Mouse (Mus musculus) limb, embryonic 12.5 days (tissue): Measurements from ENCODE around the gene Slc35b2. TPM values are rescaled to one million over a fixed set of nuclear protein-coding genes. Genes with fewer than 3 reads are reported as not detected.

ENCODE experiments used
- ATAC-seq: fragments of 200-750 bp; cut with Nextera tagmentation; 2 replicates; pipeline ENCODE4 v1.8.0; 2017; ENCODE audit warnings: low read depth, moderate TSS enrichment; ENCODE audit not compliant: insufficient number of reproducible peaks, insufficient read depth, low FRiP score, low TSS enrichment
- H3K27ac ChIP-seq: fragments of 300-500 bp; sonication (generic); 2 replicates; pipeline ENCODE4 v1.5.1; 2016; ENCODE audit warnings: mild to moderate bottlenecking, moderate library complexity
- H3K27me3 ChIP-seq: fragments of 300-500 bp; sonication (generic); 2 replicates; pipeline ENCODE4 v1.6.1; 2016; ENCODE audit warnings: mild to moderate bottlenecking, moderate library complexity
- H3K36me3 ChIP-seq: fragments of 300-500 bp; sonication (generic); 2 replicates; pipeline ENCODE4 v1.6.1; 2016; ENCODE audit warnings: mild to moderate bottlenecking, moderate library complexity
- H3K4me1 ChIP-seq: fragments of 300-500 bp; sonication (generic); replicated peaks from 2 replicates; pipeline ENCODE4 v1.6.1; 2016
- H3K4me2 ChIP-seq: fragments of 300-500 bp; sonication (generic); 2 replicates; pipeline ENCODE4 v1.6.1; 2016; ENCODE audit warnings: mild to moderate bottlenecking, moderate library complexity
- H3K4me3 ChIP-seq: fragments of 300-500 bp; sonication (generic); replicated peaks from 2 replicates; pipeline ENCODE4 v1.5.1; 2016; ENCODE audit warnings: mild to moderate bottlenecking
- H3K9ac ChIP-seq: fragments of 300-500 bp; sonication (generic); replicated peaks from 2 replicates; pipeline ENCODE4 v1.6.1; 2016; ENCODE audit warnings: mild to moderate bottlenecking, moderate library complexity
- H3K9me3 ChIP-seq: fragments of 300-500 bp; sonication (generic); 2 replicates; pipeline ENCODE4 v1.6.1; 2016; ENCODE audit warnings: mild to moderate bottlenecking, moderate library complexity
- WGBS: fragments of 180-500 bp; shearing (Covaris S2); methylation state at CpG from one replicate; pipeline ENCODE4 v1.1.7; 2016; 5-methylcytosine and 5-hydroxymethylcytosine counted together
- polyA plus RNA-seq: library from polyadenylated mRNA; unstranded; fragments of >200 nt; fragmentation: Nextera tagmentation; extraction: Ambion mirVana; gene quantifications from 2 replicates; pipeline ENCODE4 v1.2.1, GENCODE M21; 2016

Gene Slc35b2
- polyA plus RNA-seq = 96.9 and 106 TPM in 2 replicates

DNA sequence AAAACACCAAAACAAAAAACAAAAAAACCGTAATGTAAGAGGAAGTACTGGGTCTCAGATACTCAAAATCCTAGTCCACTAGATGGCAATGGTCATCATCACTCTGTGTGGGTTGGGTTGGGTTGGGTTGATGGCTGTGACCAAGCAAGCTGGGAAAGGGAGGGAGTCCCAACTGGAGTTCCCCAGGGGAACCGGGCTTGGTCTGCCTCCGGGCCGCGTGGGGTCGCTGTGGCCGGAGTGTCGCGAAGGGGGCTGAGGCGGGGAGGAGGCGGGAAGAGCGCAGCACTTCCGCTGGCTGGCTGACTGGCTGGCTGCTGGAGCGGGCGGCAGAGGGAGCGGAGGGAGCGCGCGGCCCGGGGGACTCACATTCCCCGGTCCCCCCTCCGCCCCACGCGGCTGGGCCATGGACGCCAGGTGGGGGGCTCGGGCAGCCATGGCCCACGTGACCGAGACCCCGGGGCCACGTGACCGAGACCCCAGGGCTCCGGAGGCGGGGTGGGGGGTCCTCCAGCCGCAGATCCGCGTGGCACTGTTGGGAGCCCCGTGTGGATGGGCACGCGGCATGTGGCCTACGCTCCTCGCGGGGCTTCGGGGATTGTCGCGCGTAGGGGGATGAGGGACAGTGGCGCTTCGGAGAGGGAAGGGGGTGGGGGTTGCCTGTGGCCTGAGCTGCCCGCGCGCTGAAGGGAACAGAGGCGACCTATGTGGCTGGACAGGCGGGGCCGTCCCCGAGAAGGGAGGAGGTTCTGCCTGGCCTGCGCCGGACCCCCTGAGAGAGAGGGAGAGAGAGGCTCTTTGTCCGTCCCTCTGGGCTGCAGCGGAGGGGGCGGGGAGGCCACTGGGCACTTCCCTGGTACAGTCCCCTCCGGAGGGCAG, at the start of gene Slc35b2:
Slc35b2 (plus strand) TSS at position 220 of the 876 bp plus-strand sequence.
- WGBS = 1% methylated on average over 61 of the region's 61 CpGs
- H3K4me2 ChIP-seq = peak within 1 kb of the TSS; percentile 97
- peak within 1 kb of the TSS; percentile 84 for H3K4me3 ChIP-seq
- peak; percentile 84 for ATAC-seq
- peak within 1 kb of the TSS; percentile 87 for H3K9ac ChIP-seq
- H3K36me3 ChIP-seq = peaks cover 47% of the 10 kb centered on the region
- H3K27ac ChIP-seq = peak within 1 kb of the TSS; percentile 88
- no peaks in the 10 kb centered on the region for H3K9me3 ChIP-seq
- peaks cover 18% of the 10 kb centered on the region for H3K4me1 ChIP-seq
- no peaks in the 10 kb centered on the region for H3K27me3 ChIP-seq

DNA sequence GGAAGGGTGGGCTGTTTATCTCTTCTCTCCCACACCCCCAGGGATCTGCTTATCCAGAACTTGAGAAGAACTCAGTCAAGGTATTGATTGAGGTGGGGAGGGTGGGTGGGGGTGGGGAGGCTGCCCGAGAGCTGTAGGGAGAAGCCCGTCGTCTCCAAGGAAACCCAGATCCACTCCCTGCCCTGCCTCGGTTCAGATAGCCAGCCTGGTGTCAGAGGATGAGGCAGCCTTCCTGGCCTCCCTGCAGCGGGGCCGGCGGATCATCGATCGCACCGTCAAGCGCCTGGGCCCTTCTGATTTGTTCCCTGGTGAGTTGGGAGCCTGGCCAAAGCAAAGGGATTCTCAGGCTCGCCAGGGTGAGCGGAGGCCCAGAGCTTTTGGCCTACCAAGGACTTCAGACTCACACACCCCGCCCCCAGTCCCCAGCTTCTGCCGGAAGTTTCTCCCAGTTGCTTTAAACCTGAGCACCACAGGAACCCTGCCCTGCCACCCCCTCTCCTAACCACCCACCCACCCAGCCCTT, 48.4 kb upstream of the Slc35b2 start:
- no peaks in the 10 kb centered on the region for H3K9me3 ChIP-seq
- no peak overlapping the region for H3K27ac ChIP-seq
- no peak overlapping the region for H3K4me2 ChIP-seq
- peaks cover 67% of the 10 kb centered on the region for H3K36me3 ChIP-seq
- 57% methylated on average over 15 of the region's 15 CpGs for WGBS
- H3K4me3 ChIP-seq = no peak overlapping the region
- no peak for ATAC-seq
- H3K9ac ChIP-seq = no peak overlapping the region
- H3K27me3 ChIP-seq = no peaks in the 10 kb centered on the region
- H3K4me1 ChIP-seq = no peaks in the 10 kb centered on the region

DNA sequence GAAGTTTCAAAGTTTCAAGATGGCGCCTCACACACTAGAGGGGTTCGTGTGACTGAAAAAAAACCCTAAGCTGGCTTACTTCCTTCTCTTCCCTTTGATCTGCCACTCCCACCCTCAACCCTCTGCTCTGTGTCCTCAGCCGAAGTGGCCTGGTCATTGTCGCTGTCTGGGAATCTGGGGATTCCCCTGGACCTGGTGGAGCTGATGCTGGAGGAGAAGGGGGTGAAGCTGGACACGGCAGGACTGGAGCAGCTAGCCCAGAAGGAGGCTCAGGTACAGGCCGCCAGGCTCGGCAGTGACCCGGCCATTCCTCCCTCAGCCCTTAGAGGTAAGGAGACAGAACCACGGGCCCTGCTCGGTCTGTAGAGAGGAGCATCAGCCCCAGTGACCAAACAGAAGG, 47.9 kb upstream of the Slc35b2 start:
- WGBS = 77% methylated on average over 10 of the region's 10 CpGs
- ATAC-seq = no peak
- Histone ChIP-seq H3K27ac (no peak overlapping the region), H3K9ac (no peak overlapping the region), H3K4me2 (no peak overlapping the region), H3K4me3 (no peak overlapping the region), H3K27me3 (no peaks in the 10 kb centered on the region), H3K4me1 (no peaks in the 10 kb centered on the region), H3K36me3 (peaks cover 67% of the 10 kb centered on the region), H3K9me3 (no peaks in the 10 kb centered on the region)

DNA sequence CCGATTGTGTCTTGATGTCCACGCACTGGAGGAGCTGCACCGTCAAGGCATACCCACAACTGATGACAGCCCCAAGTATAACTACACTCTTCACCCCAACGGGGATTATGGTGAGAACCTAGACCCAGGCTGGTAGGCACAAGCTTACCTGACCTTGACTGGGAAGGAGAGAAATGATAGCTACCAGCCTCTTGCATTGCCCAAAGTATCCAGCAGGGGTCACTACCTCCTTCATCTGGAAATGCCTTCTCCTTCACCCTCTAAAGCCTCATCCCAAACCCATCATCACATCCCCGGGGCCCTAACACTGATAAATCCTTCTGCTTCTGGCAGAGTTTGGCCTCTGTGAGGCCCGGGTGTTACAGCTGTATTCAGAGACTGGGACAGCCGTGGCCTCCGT, 47.2 kb upstream of the Slc35b2 start:
- ATAC-seq = no peak

DNA sequence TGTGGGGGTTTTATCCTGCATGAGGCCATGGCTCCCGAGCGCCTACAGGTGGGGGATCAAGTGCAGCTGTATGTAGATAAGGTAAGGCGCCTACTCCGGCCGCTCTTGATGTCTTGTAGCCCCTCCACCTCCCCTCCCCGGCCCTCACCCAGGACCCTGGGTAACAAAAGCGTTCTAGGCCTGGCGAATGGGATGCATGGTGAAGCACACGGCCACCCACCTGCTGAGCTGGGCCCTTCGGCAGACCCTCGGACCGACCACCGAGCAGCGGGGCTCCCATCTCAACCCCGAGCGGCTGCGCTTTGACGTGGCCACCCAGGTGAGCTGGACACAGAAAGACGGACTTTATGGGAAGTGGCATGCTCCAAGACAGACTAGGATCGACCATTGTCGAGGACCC, 46.5 kb upstream of the Slc35b2 start:
- WGBS = 92% methylated on average over 21 of the region's 21 CpGs

More for the DNA sequence above, 47.2 kb upstream of the Slc35b2 start:
- Histone ChIP-seq H3K4me1 (no peaks in the 10 kb centered on the region), H3K36me3 (peaks cover 65% of the 10 kb centered on the region), H3K4me3 (no peak overlapping the region), H3K9me3 (no peaks in the 10 kb centered on the region), H3K27me3 (no peaks in the 10 kb centered on the region), H3K9ac (no peak overlapping the region), H3K27ac (no peak overlapping the region), H3K4me2 (no peak overlapping the region)
- WGBS = 53% methylated on average over 8 of the region's 8 CpGs

DNA sequence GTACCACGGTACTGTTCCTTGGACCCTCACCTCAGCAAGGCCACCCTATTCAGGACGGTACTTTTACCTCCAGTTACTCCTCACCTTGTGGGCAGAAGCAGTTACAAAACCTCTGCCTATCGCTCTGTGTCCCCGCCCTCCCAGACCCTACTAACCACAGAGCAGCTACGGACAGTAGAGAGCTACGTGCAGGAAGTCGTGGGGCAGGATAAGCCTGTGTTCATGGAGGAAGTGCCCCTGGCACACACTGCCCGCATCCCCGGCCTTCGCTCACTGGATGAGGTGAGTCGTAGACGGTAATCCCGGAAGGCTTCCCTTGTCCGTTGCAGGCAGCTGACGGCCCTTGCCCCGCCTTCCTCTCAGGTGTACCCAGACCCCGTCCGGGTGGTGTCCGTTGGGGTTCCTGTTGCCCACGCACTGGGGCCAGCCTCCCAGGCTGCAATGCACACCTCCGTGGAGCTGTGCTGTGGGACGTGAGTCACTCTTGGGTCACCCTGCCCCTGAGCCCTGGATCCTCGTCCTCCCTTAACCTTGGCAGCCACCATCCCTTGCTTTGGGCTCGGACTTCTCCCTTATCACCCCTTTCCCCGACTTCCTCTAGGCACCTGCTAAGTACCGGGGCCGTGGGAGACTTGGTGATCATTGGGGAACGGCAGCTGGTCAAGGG, 46.0 kb upstream of the Slc35b2 start:
- peaks cover 65% of the 10 kb centered on the region for H3K36me3 ChIP-seq
- no peaks in the 10 kb centered on the region for H3K9me3 ChIP-seq
- no peak overlapping the region for H3K27ac ChIP-seq
- WGBS = 92% methylated on average over 28 of the region's 28 CpGs
- H3K4me2 ChIP-seq = no peak overlapping the region
- ATAC-seq = no peak
- H3K4me3 ChIP-seq = no peak overlapping the region
- peaks cover 2% of the 10 kb centered on the region for H3K4me1 ChIP-seq
- no peak overlapping the region for H3K9ac ChIP-seq
- no peaks in the 10 kb centered on the region for H3K27me3 ChIP-seq

More for the DNA sequence above, 46.5 kb upstream of the Slc35b2 start:
- Histone ChIP-seq H3K4me1 (no peaks in the 10 kb centered on the region), H3K4me3 (no peak overlapping the region), H3K27me3 (no peaks in the 10 kb centered on the region), H3K9ac (no peak overlapping the region), H3K4me2 (no peak overlapping the region), H3K9me3 (no peaks in the 10 kb centered on the region), H3K27ac (no peak overlapping the region), H3K36me3 (peaks cover 65% of the 10 kb centered on the region)
- no peak for ATAC-seq

DNA sequence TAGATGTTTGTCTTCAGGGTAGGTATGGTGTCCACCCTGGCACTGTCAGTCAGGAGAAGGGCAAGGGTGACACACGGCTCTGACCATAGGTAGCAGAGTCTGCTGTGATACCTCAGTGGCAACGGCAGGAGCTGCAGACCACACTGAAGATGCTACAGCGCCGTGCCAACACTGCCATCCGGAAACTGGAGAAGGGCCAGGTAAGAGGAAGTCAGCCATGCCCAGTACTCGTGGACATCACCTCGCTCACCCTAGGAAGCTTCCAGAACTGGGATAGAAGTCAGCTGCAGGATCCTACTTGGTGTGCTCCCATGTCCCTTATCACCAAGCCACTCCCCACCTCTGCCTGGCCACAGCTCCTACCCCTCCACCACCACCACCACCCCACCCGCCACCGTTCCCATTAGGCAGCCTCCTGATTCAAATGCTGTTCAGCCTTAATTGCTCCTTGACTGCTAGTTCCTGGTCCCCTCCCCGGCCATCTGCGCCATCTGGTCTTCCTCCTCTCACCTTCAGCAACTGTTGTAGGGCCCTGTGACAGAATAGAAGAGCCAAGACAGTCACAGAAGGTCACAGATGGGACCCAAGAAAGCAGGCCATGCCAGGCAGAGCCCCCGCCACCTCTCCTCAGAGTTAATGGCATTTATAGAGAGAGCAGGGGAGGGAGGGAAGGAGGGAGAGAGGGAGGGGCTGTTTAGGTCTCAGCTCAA, 44.8 kb upstream of the Slc35b2 start:
- Histone ChIP-seq H3K36me3 (peaks cover 58% of the 10 kb centered on the region), H3K9ac (no peak overlapping the region), H3K27ac (no peak overlapping the region), H3K4me1 (peaks cover 11% of the 10 kb centered on the region), H3K4me2 (no peak overlapping the region), H3K4me3 (no peak overlapping the region), H3K9me3 (no peaks in the 10 kb centered on the region), H3K27me3 (peaks cover 6% of the 10 kb centered on the region)
- 73% methylated on average over 12 of the region's 12 CpGs for WGBS
- no peak for ATAC-seq

DNA sequence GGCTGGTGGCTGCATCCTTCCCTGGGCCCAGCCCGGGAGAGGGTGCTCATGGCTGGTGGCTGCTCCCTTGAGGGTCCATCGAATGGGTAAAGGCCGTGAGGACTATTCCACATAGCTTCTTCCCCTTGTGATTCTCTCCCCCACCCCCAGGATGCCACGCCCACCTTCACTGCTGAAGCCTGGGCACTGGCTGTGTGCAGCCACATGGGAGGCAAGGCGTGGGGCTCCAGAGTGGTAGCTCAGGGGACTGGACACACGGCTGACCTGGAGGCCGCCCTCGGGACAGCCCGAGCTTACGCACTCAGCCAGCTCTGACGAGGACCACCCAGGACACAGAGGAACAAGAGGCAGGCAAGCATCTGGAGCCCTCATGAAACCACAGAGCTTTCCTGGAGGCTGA, 43.5 kb upstream of the Slc35b2 start:
- no peak overlapping the region for H3K4me3 ChIP-seq
- H3K4me2 ChIP-seq = no peak overlapping the region
- no peak overlapping the region for H3K9ac ChIP-seq
- 71% methylated on average over 11 of the region's 11 CpGs for whole genome bisulfite sequencing
- H3K36me3 ChIP-seq = peaks cover 52% of the 10 kb centered on the region
- H3K9me3 ChIP-seq = no peaks in the 10 kb centered on the region
- H3K4me1 ChIP-seq = peaks cover 11% of the 10 kb centered on the region
- H3K27ac ChIP-seq = no peak overlapping the region
- H3K27me3 ChIP-seq = peaks cover 18% of the 10 kb centered on the region
- no peak for ATAC-seq

DNA sequence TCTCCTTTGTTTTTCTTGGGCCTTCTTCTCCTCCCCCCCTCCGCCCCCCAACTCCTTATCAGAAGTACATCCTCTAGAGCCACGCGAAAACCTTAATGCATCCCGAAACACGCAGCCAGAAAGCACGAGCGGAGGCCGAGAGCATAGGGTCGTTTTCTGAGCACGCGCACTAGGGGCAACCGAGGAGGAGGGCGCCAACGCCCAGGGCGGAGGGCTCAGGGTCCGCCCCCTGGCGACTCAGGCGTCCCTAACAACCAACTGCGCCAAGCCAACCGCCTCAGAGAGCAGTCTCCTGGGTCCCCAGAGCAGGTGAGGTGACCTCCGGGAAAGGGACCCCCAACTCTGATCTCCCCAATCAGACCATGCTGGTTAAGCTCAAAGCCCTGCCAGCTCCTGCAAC, 40.4 kb upstream of the Slc35b2 start, which contains the start of gene Tcte1:
Tcte1 (plus strand) TSS at position 172 of the 400 bp plus-strand sequence.
- Histone ChIP-seq H3K4me3 (peak within 1 kb of the TSS; percentile 40), H3K27me3 (peaks cover 37% of the 10 kb centered on the region), H3K9me3 (no peaks in the 10 kb centered on the region), H3K9ac (peak within 1 kb of the TSS; percentile 60), H3K27ac (no peak within 1 kb of the TSS), H3K4me2 (peak within 1 kb of the TSS; percentile 78), H3K36me3 (peaks cover 27% of the 10 kb centered on the region), H3K4me1 (peaks cover 11% of the 10 kb centered on the region)
- under 1% methylated on average over 21 of the region's 21 CpGs for WGBS
- ATAC-seq = peak; percentile 44; the same call in 1 of the 2 replicates

DNA sequence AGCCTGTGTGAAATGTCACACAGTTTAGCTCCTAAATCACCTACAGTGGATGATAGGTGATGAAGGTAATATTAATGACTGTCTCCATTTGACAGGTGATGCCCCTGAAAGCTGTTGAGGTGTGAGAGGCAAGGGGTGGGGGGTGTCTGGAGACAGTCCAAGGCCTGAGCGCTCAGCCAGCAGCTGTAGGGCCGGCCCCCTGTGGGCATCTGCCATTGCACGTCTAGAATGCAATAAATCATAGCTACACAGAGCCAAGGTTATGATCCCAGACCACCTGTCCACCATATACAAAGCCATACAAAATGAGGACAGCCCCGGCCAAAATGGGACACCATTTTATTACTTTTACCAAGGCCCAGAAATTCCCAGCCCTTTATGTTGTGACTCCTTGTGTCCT, 38.7 kb upstream of the Slc35b2 start:
- Histone ChIP-seq H3K9ac (no peak overlapping the region), H3K9me3 (no peaks in the 10 kb centered on the region), H3K36me3 (peaks cover 10% of the 10 kb centered on the region), H3K27me3 (peaks cover 46% of the 10 kb centered on the region), H3K27ac (no peak overlapping the region), H3K4me1 (peaks cover 11% of the 10 kb centered on the region), H3K4me2 (no peak overlapping the region), H3K4me3 (no peak overlapping the region)
- ATAC-seq = no peak
- 33% methylated on average over 4 of the region's 4 CpGs for WGBS

DNA sequence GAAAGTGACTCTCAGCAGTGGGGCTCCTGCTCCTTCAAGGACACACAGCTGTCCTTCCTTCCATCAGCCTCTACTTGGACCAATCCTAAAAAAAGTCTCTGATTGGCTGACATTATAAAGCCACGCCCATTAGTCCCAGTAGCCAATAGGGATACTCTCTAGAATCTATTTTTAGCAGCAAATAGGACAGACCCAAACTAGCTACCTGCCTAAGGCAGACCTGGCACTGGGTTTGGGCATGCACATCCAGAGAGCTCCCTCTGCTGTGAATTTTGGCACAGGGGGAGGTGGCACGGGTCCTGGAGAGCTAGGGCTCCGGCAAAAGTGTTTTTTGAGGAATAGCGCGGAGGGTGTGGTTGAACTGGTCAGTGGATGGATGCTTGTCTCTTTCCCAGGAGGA, 37.1 kb upstream of the Slc35b2 start:
- H3K4me3 ChIP-seq = no peak overlapping the region
- H3K4me2 ChIP-seq = no peak overlapping the region
- ATAC-seq = no peak
- H3K36me3 ChIP-seq = no peaks in the 10 kb centered on the region
- peaks cover 59% of the 10 kb centered on the region for H3K27me3 ChIP-seq
- WGBS = 18% methylated on average over 5 of the region's 5 CpGs
- no peak overlapping the region for H3K27ac ChIP-seq
- H3K9me3 ChIP-seq = no peaks in the 10 kb centered on the region
- H3K4me1 ChIP-seq = peaks cover 11% of the 10 kb centered on the region
- no peak overlapping the region for H3K9ac ChIP-seq
